Mouse (Mus musculus) myocyte (in vitro differentiated cells): ENCODE results near the gene Cacna1e. TPM values are rescaled to one million over a fixed set of nuclear protein-coding genes. Genes with fewer than 3 reads are reported as not detected.

Experiments used
- H3K27me3 ChIP-seq: one replicate; pipeline ENCODE4 v1.6.1; 2011; ENCODE audit not compliant: control insufficient read depth, insufficient read depth, insufficient read length
- H3K36me3 ChIP-seq: one replicate; pipeline ENCODE4 v1.6.1; 2011; ENCODE audit not compliant: control insufficient read depth, insufficient read depth
- H3K4me2 ChIP-seq: one replicate; pipeline ENCODE4 v1.6.1; 2011; ENCODE audit warnings: low read depth, control low read depth
- H3K4me3 ChIP-seq: one replicate; pipeline ENCODE4 v1.5.1; 2011; ENCODE audit warnings: mild to moderate bottlenecking, control low read depth, moderate library complexity
- H3K79me2 ChIP-seq: one replicate; pipeline ENCODE4 v1.6.1; 2011; ENCODE audit not compliant: control insufficient read depth, insufficient read depth
- H3ac ChIP-seq: one replicate; pipeline ENCODE4 v1.6.1; 2011; ENCODE audit not compliant: control insufficient read depth, insufficient read length
- CEBPB ChIP-seq: IDR thresholded peaks from 2 replicates; pipeline ENCODE4 v1.6.1; 2011; ENCODE audit warnings: mild to moderate bottlenecking, moderate library complexity; ENCODE audit not compliant: poor library complexity, insufficient read depth, severe bottlenecking
- E2F4 ChIP-seq: IDR thresholded peaks from one replicate; pipeline ENCODE4 v1.6.1; 2011; ENCODE audit warnings: mild to moderate bottlenecking, control low read depth, moderate library complexity; ENCODE audit not compliant: insufficient read depth
- MAX ChIP-seq: IDR thresholded peaks from one replicate; pipeline ENCODE4 v1.6.1; 2011; ENCODE audit warnings: low read depth, mild to moderate bottlenecking, control low read depth
- MYOD1 ChIP-seq, 3 experiments: IDR thresholded peaks; one replicate each; pipeline ENCODE4 v1.6.1; 2011; ENCODE audit warnings: control low read depth in 2 of 3, low read depth in 2 of 3, mild to moderate bottlenecking in 2 of 3, moderate library complexity in 1 of 3; ENCODE audit not compliant: insufficient read length in 2 of 3, control insufficient read depth in 1 of 3
- MYOG ChIP-seq, 3 experiments: IDR thresholded peaks; one replicate each; pipeline ENCODE4 v1.6.1; 2011; ENCODE audit warnings: control low read depth in 2 of 3, low read depth in 2 of 3, mild to moderate bottlenecking in 2 of 3; ENCODE audit not compliant: insufficient read length in 2 of 3, control insufficient read depth in 1 of 3, insufficient read depth in 1 of 3
- POLR2A ChIP-seq: IDR thresholded peaks from one replicate; pipeline ENCODE4 v1.6.1; 2011; ENCODE audit warnings: low read depth, mild to moderate bottlenecking, control low read depth, moderate library complexity; ENCODE audit not compliant: insufficient read length
- POLR2AphosphoS2 ChIP-seq: IDR thresholded peaks from one replicate; pipeline ENCODE4 v1.6.1; 2011; ENCODE audit warnings: low read depth, control low read depth; ENCODE audit not compliant: insufficient read length
- REST ChIP-seq: IDR thresholded peaks from one replicate; pipeline ENCODE4 v1.6.1; 2011; ENCODE audit warnings: mild to moderate bottlenecking, control low read depth, moderate library complexity; ENCODE audit not compliant: insufficient read depth, insufficient read length
- SRF ChIP-seq: IDR thresholded peaks from one replicate; pipeline ENCODE4 v1.6.1; 2011; ENCODE audit warnings: low read depth; ENCODE audit not compliant: control insufficient read depth, insufficient read length
- TCF12 ChIP-seq: IDR thresholded peaks from one replicate; pipeline ENCODE4 v1.6.1; 2011; ENCODE audit warnings: mild to moderate bottlenecking, control low read depth; ENCODE audit not compliant: poor library complexity, insufficient read depth, severe bottlenecking
- TCF3 ChIP-seq: IDR thresholded peaks from one replicate; pipeline ENCODE4 v1.6.1; 2011; ENCODE audit warnings: low read depth, control low read depth; ENCODE audit not compliant: insufficient read length
- USF1 ChIP-seq: IDR thresholded peaks from one replicate; pipeline ENCODE4 v1.6.1; 2011; ENCODE audit warnings: low read depth, mild to moderate bottlenecking, control low read depth, moderate library complexity
- polyA plus RNA-seq: library from polyadenylated mRNA; unstranded; fragments of >200 nt; fragmentation: generic; extraction: Trizol; gene quantifications from one replicate; pipeline ENCODE4 v1.2.1, GENCODE M21; 2012; ENCODE audit warnings: missing spikeins

Cacna1e gene
- polyA plus RNA-seq, 1 experiment: not detected

GRCm38 (mm10) chr1:154787418-154787817 is 96.9 kb downstream of the Cacna1e start:
- no peak for TF ChIP-seq TCF3
- TF ChIP-seq CEBPB: no peak
- no peak for TF ChIP-seq MAX
- TF ChIP-seq POLR2A: no peak
- no peak for TF ChIP-seq MYOG (IDR thresholded peaks at IDR 0.05; ENCODE audit: control insufficient read depth in 1 of 3, insufficient read depth in 1 of 3, insufficient read length in 2 of 3, low read depth in 2 of 3)
- no peak for TF ChIP-seq POLR2AphosphoS2
- TF ChIP-seq REST: no peak
- TF ChIP-seq TCF12: no peak
- no peak for TF ChIP-seq E2F4
- TF ChIP-seq USF1: no peak
- no peak for TF ChIP-seq SRF
- no peak for TF ChIP-seq MYOD1 (IDR thresholded peaks at IDR 0.05; ENCODE audit: control insufficient read depth in 1 of 3, insufficient read length in 2 of 3, low read depth in 2 of 3)
- Histone ChIP-seq H3K79me2 (no peaks in the 10 kb centered on the region), H3K4me2 (no peak overlapping the region), H3K4me3 (no peak overlapping the region), H3K27me3 (peaks cover 32% of the 10 kb centered on the region), H3K36me3 (no peaks in the 10 kb centered on the region), H3ac (no peak overlapping the region)

GRCm38 (mm10) chr1:154786243-154786669 is 98.0 kb downstream of the Cacna1e start:
- Histone ChIP-seq H3ac (no peak overlapping the region), H3K27me3 (peaks cover 30% of the 10 kb centered on the region), H3K36me3 (no peaks in the 10 kb centered on the region), H3K4me2 (peak overlapping the region; percentile 58), H3K79me2 (no peaks in the 10 kb centered on the region), H3K4me3 (no peak overlapping the region)
- TF ChIP-seq CEBPB (no peak), POLR2AphosphoS2 (no peak), TCF3 (no peak), MYOG (IDR thresholded peaks at IDR 0.05; ENCODE audit: control insufficient read depth in 1 of 3, insufficient read depth in 1 of 3, insufficient read length in 2 of 3, low read depth in 2 of 3) (no peak), REST (no peak), MAX (no peak)

- Histone ChIP-seq H3K4me3 (no peak overlapping the region), H3K36me3 (no peaks in the 10 kb centered on the region), H3K79me2 (no peaks in the 10 kb centered on the region), H3ac (no peak overlapping the region), H3K27me3 (peaks cover 28% of the 10 kb centered on the region), H3K4me2 (no peak overlapping the region)
- TF ChIP-seq MYOG (IDR thresholded peaks at IDR 0.05; ENCODE audit: control insufficient read depth in 1 of 3, insufficient read depth in 1 of 3, insufficient read length in 2 of 3, low read depth in 2 of 3) (no peak), CEBPB (no peak), POLR2A (no peak), POLR2AphosphoS2 (no peak), TCF3 (no peak), SRF (no peak), MAX (no peak), TCF12 (no peak)
Observed at GRCm38 (mm10) chr1:154784862-154785261, 99.4 kb downstream of the Cacna1e start.

- Histone ChIP-seq H3K4me3 (no peak overlapping the region), H3ac (no peak overlapping the region), H3K27me3 (peaks cover 16% of the 10 kb centered on the region), H3K79me2 (no peaks in the 10 kb centered on the region), H3K36me3 (no peaks in the 10 kb centered on the region), H3K4me2 (no peak overlapping the region)
- TF ChIP-seq MYOG (IDR thresholded peaks at IDR 0.05; ENCODE audit: control insufficient read depth in 1 of 3, insufficient read depth in 1 of 3, insufficient read length in 2 of 3, low read depth in 2 of 3) (no peak), POLR2A (no peak), USF1 (no peak), MYOD1 (IDR thresholded peaks at IDR 0.05; ENCODE audit: control insufficient read depth in 1 of 3, insufficient read length in 2 of 3, low read depth in 2 of 3) (no peak), POLR2AphosphoS2 (no peak), MAX (no peak), SRF (no peak), TCF3 (no peak), TCF12 (no peak), REST (no peak), CEBPB (no peak), E2F4 (no peak)
Observed at GRCm38 (mm10) chr1:154783521-154783920, 100.8 kb downstream of the Cacna1e start.

GRCm38 (mm10) chr1:154779908-154780514 is 104.3 kb downstream of the Cacna1e start:
- H3K36me3 ChIP-seq: no peaks in the 10 kb centered on the region
- TF ChIP-seq POLR2A (no peak), USF1 (no peak), REST (no peak), TCF12 (no peak), POLR2AphosphoS2 (no peak), SRF (no peak), E2F4 (no peak), CEBPB (no peak), MYOG (IDR thresholded peaks at IDR 0.05; ENCODE audit: control insufficient read depth in 1 of 3, insufficient read depth in 1 of 3, insufficient read length in 2 of 3, low read depth in 2 of 3) (no peak), MYOD1 (IDR thresholded peaks at IDR 0.05; ENCODE audit: control insufficient read depth in 1 of 3, insufficient read length in 2 of 3, low read depth in 2 of 3) (no peak), MAX (no peak), TCF3 (no peak)
- H3K27me3 ChIP-seq: peaks cover 15% of the 10 kb centered on the region
- no peak overlapping the region for H3K4me3 ChIP-seq
- no peaks in the 10 kb centered on the region for H3K79me2 ChIP-seq
- H3ac ChIP-seq: no peak overlapping the region
- H3K4me2 ChIP-seq: no peak overlapping the region
